Mouse (Mus musculus) cerebellum, adult 2 months (tissue): ENCODE data around the gene Rundc1.

Experiments used
- CTCF ChIP-seq: fragments of 200-500 bp; IDR thresholded peaks from 2 replicates; pipeline ENCODE4 v1.5.1; 2011; ENCODE audit warnings: low read depth, mild to moderate bottlenecking, control low read depth, low read length, moderate library complexity, borderline replicate concordance; ENCODE audit not compliant: insufficient read depth
- POLR2A ChIP-seq: fragments of 200-500 bp; IDR thresholded peaks from 2 replicates; pipeline ENCODE4 v1.6.1; 2011; ENCODE audit warnings: low read length, control low read depth, borderline replicate concordance; ENCODE audit not compliant: insufficient read depth

DNA sequence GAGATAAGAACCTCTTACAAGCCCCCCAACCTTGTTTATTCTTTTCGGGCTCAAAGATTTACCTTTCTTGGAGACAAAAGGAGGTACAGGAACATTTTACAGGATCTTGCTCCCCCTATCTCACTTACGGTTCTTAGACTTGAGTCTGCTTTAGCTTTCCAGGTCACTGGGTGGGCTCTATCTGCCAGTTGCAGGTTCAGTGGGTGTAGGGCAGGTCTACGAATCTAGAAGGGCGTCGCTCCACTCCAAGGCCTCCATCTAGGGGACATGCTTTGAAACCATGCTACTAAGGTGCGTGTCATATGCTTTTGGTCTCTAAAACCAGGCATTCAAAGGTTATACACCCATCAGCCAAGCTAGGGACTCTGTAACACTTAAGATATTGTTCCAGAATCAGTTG, 59.4 kb downstream of the Rundc1 start:
- TF ChIP-seq CTCF: no peak
- no peak for TF ChIP-seq POLR2A
